Mouse (Mus musculus): ENCODE results near the gene Cic. TPM values are rescaled to one million over a fixed set of nuclear protein-coding genes. Genes with fewer than 3 reads are reported as not detected.
A peak's percentile ranks its signal among the peaks of the same experiment; 100 is the strongest.

Gene Cic
- total and polyA plus RNA-seq, 3 experiments = 41.6 to 62.9 (median 62.8) TPM

- Histone ChIP-seq H3K27ac (no peak overlapping the region), H3K4me1 (ENCODE audit: control insufficient read depth, insufficient read depth, low read length) (peaks cover 6% of the 10 kb centered on the region)
- TF ChIP-seq EP300 (IDR thresholded peaks at IDR 0.05; ENCODE audit: insufficient read depth, low read depth, low read length) (no peak), CTCF (IDR thresholded peaks at IDR 0.05) (no peak), POLR2A (IDR thresholded peaks at IDR 0.05; ENCODE audit: insufficient read depth, low read depth, low read length) (0 out of 2 replicates have a peak, but pooled peaks have one; percentile 9)
Observed at GRCm38 (mm10) chr7:25240631-25241030, 26.9 kb upstream of the Cic start.

GRCm38 (mm10) chr7:25241062-25241461 lies 26.4 kb upstream of the Cic start:
- no peaks in the 10 kb centered on the region for H3K27me3 ChIP-seq (ENCODE audit: control insufficient read depth, insufficient read depth, low read length)
- no peak overlapping the region for H3K4me3 ChIP-seq
- no peaks in the 10 kb centered on the region; the same call in 1 of the 2 replicates for H3K36me3 ChIP-seq (ENCODE audit: control insufficient read depth, insufficient read depth, low read length)
- H3K4me1 ChIP-seq (ENCODE audit: control insufficient read depth, insufficient read depth, low read length) = peaks cover 8% of the 10 kb centered on the region
- TF ChIP-seq EP300 (IDR thresholded peaks at IDR 0.05; ENCODE audit: insufficient read depth, low read depth, low read length) (peak; percentile 92), CTCF (IDR thresholded peaks at IDR 0.05) (peak; percentile 82), POLR2A (IDR thresholded peaks at IDR 0.05; ENCODE audit: insufficient read depth, low read depth, low read length) (no peak)
- H3K9ac ChIP-seq (ENCODE audit: low read depth, low read length) = no peak overlapping the region
- 16% methylated on average over 2 of the region's 2 CpGs for WGBS
- H3K79me2 ChIP-seq (replicated peaks; ENCODE audit: control insufficient read depth, insufficient read depth, low read length) = 0 out of 2 replicates have a peak, but pooled peaks cover 1% of the 10 kb centered on the region
- intact Hi-C loops (cut with DNase I) = loop anchor here (1.0 kb wide), 2 partner anchors 36 to 75 kb away; no protein-coding TSS in a partner anchor
- peak overlapping the region; percentile 5; the same call in 1 of the 2 replicates for H3K27ac ChIP-seq
- peak; percentile 63 to 67 for DNase-seq

More at GRCm38 (mm10) chr7:25240631-25241030, 26.9 kb upstream of the Cic start:
- no peak overlapping the region; the same call in 1 of the 2 replicates for H3K9ac ChIP-seq (ENCODE audit: low read depth, low read length)
- no peaks in the 10 kb centered on the region; the same call in 1 of the 2 replicates for H3K36me3 ChIP-seq (ENCODE audit: control insufficient read depth, insufficient read depth, low read length)
- intact Hi-C loops (cut with DNase I) = loop anchor here (1.0 kb wide), 2 partner anchors 37 to 76 kb away; no protein-coding TSS in a partner anchor
- H3K27me3 ChIP-seq (ENCODE audit: control insufficient read depth, insufficient read depth, low read length) = no peaks in the 10 kb centered on the region
- H3K79me2 ChIP-seq (replicated peaks; ENCODE audit: control insufficient read depth, insufficient read depth, low read length) = 0 out of 2 replicates have a peak, but pooled peaks cover 1% of the 10 kb centered on the region
- H3K4me3 ChIP-seq = no peak overlapping the region
- no peak for DNase-seq
- 56% methylated on average over 7 of the region's 7 CpGs for WGBS

- TF ChIP-seq CTCF (IDR thresholded peaks at IDR 0.05) (no peak), POLR2A (IDR thresholded peaks at IDR 0.05; ENCODE audit: insufficient read depth, low read depth, low read length) (no peak), EP300 (IDR thresholded peaks at IDR 0.05; ENCODE audit: insufficient read depth, low read depth, low read length) (no peak)
- 0 out of 2 replicates have a peak, but pooled peaks cover 4% of the 10 kb centered on the region for H3K79me2 ChIP-seq (replicated peaks; ENCODE audit: control insufficient read depth, insufficient read depth, low read length)
- H3K4me3 ChIP-seq = no peak overlapping the region
- no peak for DNase-seq
- no peaks in the 10 kb centered on the region; the same call in 1 of the 2 replicates for H3K36me3 ChIP-seq (ENCODE audit: control insufficient read depth, insufficient read depth, low read length)
- no peak overlapping the region for H3K9ac ChIP-seq (ENCODE audit: low read depth, low read length)
- intact Hi-C loops (cut with DNase I) = no loop called here
- H3K27me3 ChIP-seq (ENCODE audit: control insufficient read depth, insufficient read depth, low read length) = no peaks in the 10 kb centered on the region
- H3K27ac ChIP-seq = no peak overlapping the region
- H3K4me1 ChIP-seq (ENCODE audit: control insufficient read depth, insufficient read depth, low read length) = peaks cover 14% of the 10 kb centered on the region
- 93% methylated on average over 4 of the region's 4 CpGs for WGBS
Observed at GRCm38 (mm10) chr7:25243361-25243760, 24.1 kb upstream of the Cic start.

GRCm38 (mm10) chr7:25244562-25245369 lies 22.7 kb upstream of the Cic start:
- no peak overlapping the region for H3K4me3 ChIP-seq
- intact Hi-C loops (cut with DNase I) = loop anchor here (5.0 kb wide), 2 partner anchors 133 to 153 kb away; partner anchors contain the start of gene Lipe

GRCm38 (mm10) chr7:25246079-25246758 lies 21.3 kb upstream of the Cic start:
- Histone ChIP-seq H3K27ac (peak overlapping the region; percentile 98), H3K4me1 (ENCODE audit: control insufficient read depth, insufficient read depth, low read length) (peaks cover 12% of the 10 kb centered on the region), H3K79me2 (replicated peaks; ENCODE audit: control insufficient read depth, insufficient read depth, low read length) (peaks cover 7% of the 10 kb centered on the region; the same call in 1 of the 2 replicates), H3K9ac (ENCODE audit: low read depth, low read length) (peak overlapping the region; percentile 64), H3K27me3 (ENCODE audit: control insufficient read depth, insufficient read depth, low read length) (no peaks in the 10 kb centered on the region), H3K4me3 (peak overlapping the region; percentile 13; the same call in 1 of the 2 replicates), H3K36me3 (ENCODE audit: control insufficient read depth, insufficient read depth, low read length) (no peaks in the 10 kb centered on the region; the same call in 1 of the 2 replicates)
- peak; percentile 67 to 78 for DNase-seq
- WGBS = 20% methylated on average over 20 of the region's 20 CpGs
- intact Hi-C loops (cut with DNase I) = loop anchor here (5.0 kb wide), 2 partner anchors 131 to 151 kb away; partner anchors contain the start of gene Lipe
- TF ChIP-seq EP300 (IDR thresholded peaks at IDR 0.05; ENCODE audit: insufficient read depth, low read depth, low read length) (no peak), CTCF (IDR thresholded peaks at IDR 0.05) (no peak), POLR2A (IDR thresholded peaks at IDR 0.05; ENCODE audit: insufficient read depth, low read depth, low read length) (no peak)

More at GRCm38 (mm10) chr7:25244562-25245369, 22.7 kb upstream of the Cic start:
- Histone ChIP-seq H3K36me3 (ENCODE audit: control insufficient read depth, insufficient read depth, low read length) (no peaks in the 10 kb centered on the region; the same call in 1 of the 2 replicates), H3K4me1 (ENCODE audit: control insufficient read depth, insufficient read depth, low read length) (peaks cover 12% of the 10 kb centered on the region), H3K79me2 (replicated peaks; ENCODE audit: control insufficient read depth, insufficient read depth, low read length) (0 out of 2 replicates have a peak, but pooled peaks cover 4% of the 10 kb centered on the region), H3K27me3 (ENCODE audit: control insufficient read depth, insufficient read depth, low read length) (no peaks in the 10 kb centered on the region), H3K9ac (ENCODE audit: low read depth, low read length) (no peak overlapping the region), H3K27ac (no peak overlapping the region)
- no peak for DNase-seq
- TF ChIP-seq EP300 (IDR thresholded peaks at IDR 0.05; ENCODE audit: insufficient read depth, low read depth, low read length) = no peak
- no peak for TF ChIP-seq CTCF (IDR thresholded peaks at IDR 0.05)
- no peak for TF ChIP-seq POLR2A (IDR thresholded peaks at IDR 0.05; ENCODE audit: insufficient read depth, low read depth, low read length)
- 82% methylated on average over 30 of the region's 30 CpGs for WGBS

Data from heart, adult 2 months (tissue).